Mouse (Mus musculus) ES-E14 (cell line): Measurements from ENCODE around the gene Plekhb2. TPM values are rescaled to one million over a fixed set of nuclear protein-coding genes. Genes with fewer than 3 reads are reported as not detected.

Experiments
- DNase-seq: peaks from one replicate; pipeline ENCODE4 v3.0.0-alpha.2; 2013; ENCODE audit warnings: low read depth, low spot score
- H3K27ac ChIP-seq: 2 replicates; pipeline ENCODE4 v1.5.1; 2012; ENCODE audit warnings: low read depth, mild to moderate bottlenecking, low read length, moderate library complexity, mixed read lengths; ENCODE audit not compliant: poor library complexity, insufficient read depth, severe bottlenecking
- H3K36me3 ChIP-seq: 2 replicates; pipeline ENCODE4 v1.6.1; 2012; ENCODE audit warnings: mild to moderate bottlenecking, low read length, moderate library complexity, mixed read lengths; ENCODE audit not compliant: control insufficient read depth, poor library complexity, insufficient read depth, severe bottlenecking
- H3K4me1 ChIP-seq, 2 experiments: fragments of 150-350 bp in 1 of 2; sonication (generic) in 1 of 2; 2 replicates each; pipeline ENCODE4 v1.6.1; 2012; ENCODE audit warnings: low read length in 2 of 2, mild to moderate bottlenecking in 1 of 2, mixed read lengths in 1 of 2; ENCODE audit not compliant: control insufficient read depth in 2 of 2, insufficient read depth in 2 of 2, poor library complexity in 1 of 2
- H3K4me3 ChIP-seq, 2 experiments: fragments of 150-350 bp in 1 of 2; sonication (generic) in 1 of 2; 2 replicates each; pipeline ENCODE4 v1.5.1; 2012; ENCODE audit warnings: low read length in 2 of 2, low read depth in 1 of 2, mild to moderate bottlenecking in 1 of 2, mixed read lengths in 1 of 2; ENCODE audit not compliant: insufficient read depth in 1 of 2, poor library complexity in 1 of 2, severe bottlenecking in 1 of 2
- H3K9ac ChIP-seq: 2 replicates; pipeline ENCODE4 v1.6.1; 2012; ENCODE audit warnings: low read depth, mild to moderate bottlenecking, low read length, mixed read lengths; ENCODE audit not compliant: poor library complexity, insufficient read depth, severe bottlenecking
- H3K9me3 ChIP-seq: fragments of 150-350 bp; sonication (generic); 2 replicates; pipeline ENCODE4 v1.6.1; 2012; ENCODE audit warnings: low read depth, mild to moderate bottlenecking, low read length; ENCODE audit not compliant: control insufficient read depth, insufficient read depth
- CHD2 ChIP-seq: IDR thresholded peaks from 2 replicates; pipeline ENCODE4 v1.6.1; 2014; ENCODE audit warnings: mild to moderate bottlenecking, low read depth, low read length, inconsistent platforms
- HCFC1 ChIP-seq: IDR thresholded peaks from 2 replicates; pipeline ENCODE4 v1.6.1; 2012; ENCODE audit warnings: low read length, inconsistent platforms, borderline replicate concordance; ENCODE audit not compliant: insufficient read depth
- MAFK ChIP-seq: IDR thresholded peaks from 2 replicates; pipeline ENCODE4 v1.6.1; 2014; ENCODE audit warnings: mild to moderate bottlenecking, low read depth, low read length, inconsistent platforms; ENCODE audit not compliant: insufficient read depth
- ZC3H11A ChIP-seq: IDR thresholded peaks from 2 replicates; pipeline ENCODE4 v1.6.1; 2012; ENCODE audit warnings: low read depth, mild to moderate bottlenecking, inconsistent platforms, low read length, borderline replicate concordance
- ZNF384 ChIP-seq: IDR thresholded peaks from 2 replicates; pipeline ENCODE4 v1.6.1; 2012; ENCODE audit warnings: low read depth, low read length, inconsistent platforms
- in situ Hi-C, 2 experiments: fragments of 600-800 bp; cut with MboI; formaldehyde crosslinking; loops; one replicate each; pipeline ENCODE4 v1.15.1; 2025; ENCODE audit warnings: low sequenced_read_pairs in 2 of 2, inconsistent platforms in 1 of 2; ENCODE audit not compliant: unreplicated experiment in 2 of 2
- total RNA-seq: library from RNA; depleted of rRNA; stranded (reverse); fragments of 300-350 nt; gene quantifications from 2 replicates; pipeline ENCODE4 v1.2.3, GENCODE M21; 2012

The Plekhb2 gene
- total RNA-seq, 1 experiment: 13.0 TPM

DNA sequence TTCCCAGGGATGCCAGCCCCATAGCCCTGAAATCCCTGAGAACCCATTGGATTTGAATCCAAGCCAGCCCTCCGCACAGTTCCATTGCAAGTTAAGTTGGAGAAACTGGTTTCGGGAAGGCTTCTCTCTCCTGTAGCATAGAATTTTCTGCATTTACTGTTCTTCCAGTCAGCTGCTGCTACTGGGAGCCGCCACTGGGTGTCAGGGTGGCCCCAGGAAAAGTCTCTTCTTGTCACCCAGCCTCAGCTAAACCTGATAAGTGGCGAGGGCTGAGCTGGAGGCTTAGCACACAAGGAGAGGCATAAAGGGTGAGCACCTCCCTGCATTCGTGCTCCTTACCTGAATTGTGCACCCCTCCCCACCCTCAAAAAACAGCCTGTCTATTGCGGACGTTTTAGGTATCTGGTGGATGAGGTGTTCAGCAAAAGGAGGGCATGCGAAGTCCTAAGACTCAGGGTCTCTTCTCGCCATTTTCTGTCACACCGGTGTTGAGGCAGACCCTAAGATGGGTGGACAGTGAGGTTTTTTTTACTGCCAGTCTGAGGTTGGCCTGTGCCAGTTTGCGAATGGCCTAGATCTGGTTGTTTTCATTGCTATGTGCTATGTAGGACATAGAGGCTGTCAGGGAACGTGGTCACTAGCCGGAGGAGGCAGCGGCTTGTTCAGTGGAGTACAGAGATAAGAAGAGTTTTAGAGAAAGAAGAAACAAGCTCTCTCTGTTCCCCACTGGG lies 41.9 kb downstream of the Plekhb2 start:
- no peak overlapping the region for H3K4me3 ChIP-seq
- no peak for DNase-seq
- H3K9me3 ChIP-seq: peaks cover 3% of the 10 kb centered on the region; the same call in 1 of the 2 replicates
- no peaks in the 10 kb centered on the region for H3K36me3 ChIP-seq
- H3K9ac ChIP-seq: no peak overlapping the region
- TF ChIP-seq HCFC1 (no peak), MAFK (no peak), ZNF384 (no peak), CHD2 (no peak), ZC3H11A (no peak)
- in situ Hi-C loops: no loop called here
- no peak overlapping the region for H3K27ac ChIP-seq
- no peaks in the 10 kb centered on the region for H3K4me1 ChIP-seq

DNA sequence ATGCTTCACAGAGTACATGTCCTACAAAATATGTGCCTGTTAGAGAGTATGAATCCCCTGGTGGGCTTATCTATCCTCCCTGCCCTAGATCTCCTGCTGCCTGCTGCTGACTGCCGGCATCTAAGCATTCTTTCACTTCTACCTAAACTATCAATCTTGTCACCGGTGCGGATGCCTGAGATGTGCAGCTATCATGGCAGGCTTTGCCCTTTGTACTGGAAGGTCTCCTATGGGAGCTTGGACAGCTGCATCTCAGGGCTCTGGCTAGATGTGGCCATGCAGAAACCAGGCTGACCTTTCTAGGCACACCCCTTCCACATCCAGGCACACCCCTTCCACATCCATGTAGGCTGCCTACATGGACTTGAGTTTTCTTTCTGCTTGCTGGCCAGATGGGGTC lies 42.7 kb downstream of the Plekhb2 start:
- H3K27ac ChIP-seq: no peak overlapping the region
- TF ChIP-seq MAFK (no peak), ZNF384 (no peak), ZC3H11A (no peak), CHD2 (no peak), HCFC1 (no peak)
- no peak overlapping the region for H3K4me3 ChIP-seq
- H3K9ac ChIP-seq: no peak overlapping the region
- in situ Hi-C loops: no loop called here
- H3K36me3 ChIP-seq: no peaks in the 10 kb centered on the region
- peaks cover 3% of the 10 kb centered on the region; the same call in 1 of the 2 replicates for H3K9me3 ChIP-seq
- DNase-seq: no peak
- no peaks in the 10 kb centered on the region for H3K4me1 ChIP-seq

DNA sequence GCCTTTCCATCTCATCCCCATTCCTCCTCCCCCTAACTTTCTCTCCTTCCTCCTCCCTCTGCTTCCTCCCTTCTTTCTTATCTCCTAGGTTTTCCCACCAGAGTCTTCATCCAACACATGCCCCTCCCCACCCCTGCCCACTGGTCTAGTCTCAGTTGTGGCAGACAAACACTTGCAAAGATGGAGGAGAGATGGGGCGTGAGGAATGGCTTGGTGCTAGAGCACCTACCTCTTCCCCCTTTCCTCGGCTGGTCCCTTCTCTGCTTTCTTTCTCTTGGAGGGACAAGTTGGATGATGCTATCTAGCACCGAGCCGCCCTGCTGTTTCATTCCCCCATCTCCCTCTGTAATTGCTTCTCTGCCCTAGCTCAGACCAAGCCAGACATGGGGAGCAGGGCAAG lies 43.6 kb downstream of the Plekhb2 start:
- Histone ChIP-seq H3K9ac (no peak overlapping the region), H3K36me3 (no peaks in the 10 kb centered on the region), H3K4me1 (no peaks in the 10 kb centered on the region), H3K9me3 (peaks cover 3% of the 10 kb centered on the region; the same call in 1 of the 2 replicates), H3K27ac (no peak overlapping the region), H3K4me3 (no peak overlapping the region)
- no peak for DNase-seq
- in situ Hi-C loops: no loop called here
- TF ChIP-seq HCFC1: no peak
- no peak for TF ChIP-seq CHD2
- no peak for TF ChIP-seq MAFK
- no peak for TF ChIP-seq ZNF384
- TF ChIP-seq ZC3H11A: no peak

DNA sequence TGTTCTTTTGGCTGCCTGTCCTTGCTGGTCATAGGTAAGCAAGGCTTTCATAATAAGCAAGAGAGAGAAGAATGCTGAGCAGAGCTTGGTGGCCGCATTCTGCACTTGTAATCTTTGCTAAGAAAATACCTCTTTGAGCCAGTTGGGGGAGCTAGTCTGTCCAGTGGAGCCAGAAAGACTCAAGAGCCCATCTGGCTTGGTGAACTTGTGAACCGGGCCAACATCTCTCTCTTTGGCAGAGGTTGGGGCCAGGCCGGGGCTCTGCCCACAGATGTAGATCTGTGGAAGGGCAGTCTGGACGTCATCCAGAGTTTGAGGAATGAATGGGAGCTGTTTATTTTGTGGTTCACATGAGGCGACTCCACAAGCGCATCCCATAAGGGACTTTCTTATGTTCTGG lies 44.1 kb downstream of the Plekhb2 start:
- no peaks in the 10 kb centered on the region for H3K4me1 ChIP-seq
- H3K4me3 ChIP-seq: no peak overlapping the region
- DNase-seq: no peak
- H3K9ac ChIP-seq: no peak overlapping the region
- in situ Hi-C loops: no loop called here
- TF ChIP-seq MAFK (no peak), ZC3H11A (no peak), ZNF384 (no peak), CHD2 (no peak), HCFC1 (no peak)
- no peak overlapping the region for H3K27ac ChIP-seq
- no peaks in the 10 kb centered on the region for H3K36me3 ChIP-seq
- peaks cover 3% of the 10 kb centered on the region; the same call in 1 of the 2 replicates for H3K9me3 ChIP-seq
